Mouse (Mus musculus) forebrain, embryonic 15.5 days (tissue): ENCODE results near the gene Parvb. TPM values are rescaled to one million over a fixed set of nuclear protein-coding genes. Genes with fewer than 3 reads are reported as not detected.

Source experiments
- ATAC-seq: fragments of 200-750 bp; cut with Nextera tagmentation; replicated peaks from 2 replicates; pipeline ENCODE4 v1.8.0; 2017; ENCODE audit warnings: mild to moderate bottlenecking, moderate TSS enrichment, moderate library complexity
- H3K27ac ChIP-seq: fragments of 300-500 bp; sonication (generic); replicated peaks from 2 replicates; pipeline ENCODE4 v1.5.1; 2015; ENCODE audit warnings: mild to moderate bottlenecking, inconsistent platforms
- H3K27me3 ChIP-seq: fragments of 300-500 bp; sonication (generic); 2 replicates; pipeline ENCODE4 v1.6.1; 2015; ENCODE audit warnings: inconsistent platforms
- H3K36me3 ChIP-seq: fragments of 300-500 bp; sonication (generic); 2 replicates; pipeline ENCODE4 v1.6.1; 2015; ENCODE audit warnings: mild to moderate bottlenecking, inconsistent platforms
- H3K4me1 ChIP-seq: fragments of 300-500 bp; sonication (generic); 2 replicates; pipeline ENCODE4 v1.6.1; 2015; ENCODE audit warnings: inconsistent platforms
- H3K4me2 ChIP-seq: fragments of 300-500 bp; sonication (generic); replicated peaks from 2 replicates; pipeline ENCODE4 v1.6.1; 2015; ENCODE audit warnings: mild to moderate bottlenecking, inconsistent platforms
- H3K4me3 ChIP-seq: fragments of 300-500 bp; sonication (generic); 2 replicates; pipeline ENCODE4 v1.5.1; 2015; ENCODE audit warnings: mild to moderate bottlenecking, inconsistent platforms
- H3K9ac ChIP-seq: fragments of 300-500 bp; sonication (generic); replicated peaks from 2 replicates; pipeline ENCODE4 v1.6.1; 2015; ENCODE audit warnings: mild to moderate bottlenecking, inconsistent platforms
- H3K9me3 ChIP-seq: fragments of 300-500 bp; sonication (generic); 2 replicates; pipeline ENCODE4 v1.6.1; 2016; ENCODE audit warnings: inconsistent platforms
- WGBS: fragments of 180-500 bp; shearing (Covaris S2); methylation state at CpG from one replicate; pipeline ENCODE4 v1.1.7; 2015; ENCODE audit warnings: mixed read lengths; 5-methylcytosine and 5-hydroxymethylcytosine counted together
- polyA plus RNA-seq: library from polyadenylated mRNA; unstranded; fragments of >200 nt; fragmentation: Nextera tagmentation; extraction: Ambion mirVana; gene quantifications from 2 replicates; pipeline ENCODE4 v1.2.1, GENCODE M21; 2015

Parvb gene
- polyA plus RNA-seq, 1 experiment from 2014 or later: 3.8 TPM

DNA sequence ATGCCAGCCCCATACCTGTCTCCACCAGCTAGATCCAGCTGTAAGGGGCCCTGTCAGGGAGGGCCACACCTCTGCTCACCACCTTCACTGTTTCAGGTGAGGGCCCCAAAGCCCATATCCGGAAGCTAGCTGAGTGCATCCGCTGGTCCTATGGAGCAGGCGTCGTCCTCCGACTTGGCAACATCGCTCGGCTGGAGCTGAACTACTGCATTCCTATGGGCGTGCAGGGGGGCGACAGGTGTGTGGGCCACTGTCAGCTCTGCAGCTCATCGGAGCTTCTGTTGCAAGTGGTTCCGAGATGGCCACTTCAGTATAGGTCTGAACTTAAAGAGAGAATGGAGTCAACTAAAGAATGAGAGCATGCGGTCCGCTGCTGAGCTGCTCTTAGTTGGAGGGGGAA lies 20.9 kb upstream of the Parvb start:
- H3K27me3 ChIP-seq: no peaks in the 10 kb centered on the region
- no peaks in the 10 kb centered on the region for H3K9me3 ChIP-seq
- peaks cover 51% of the 10 kb centered on the region for H3K36me3 ChIP-seq
- H3K9ac ChIP-seq: no peak overlapping the region
- H3K27ac ChIP-seq: no peak overlapping the region
- ATAC-seq: no peak
- peaks cover 7% of the 10 kb centered on the region for H3K4me1 ChIP-seq
- H3K4me2 ChIP-seq: no peak overlapping the region
- 91% methylated on average over 13 of the region's 13 CpGs for WGBS
- H3K4me3 ChIP-seq: no peak overlapping the region

DNA sequence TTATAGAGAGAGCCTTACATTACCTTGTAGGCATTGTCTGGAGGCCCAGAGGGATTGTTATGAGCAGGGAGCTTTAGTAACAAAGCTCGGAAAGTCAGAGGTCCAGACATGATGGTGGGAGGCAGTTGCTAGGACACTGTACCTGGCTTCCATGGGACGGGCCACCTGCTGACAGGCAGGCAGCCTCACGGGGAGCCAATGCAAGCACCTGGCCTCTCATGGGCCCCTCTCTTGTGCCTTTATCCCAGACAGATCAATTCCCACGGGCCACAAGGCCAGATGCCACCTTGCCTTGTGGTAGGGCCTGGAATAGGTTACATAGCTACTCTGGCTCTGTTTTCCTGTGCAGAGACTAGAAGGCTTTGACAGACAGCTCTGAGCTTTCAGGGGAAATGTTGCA lies 20.3 kb upstream of the Parvb start:
- WGBS: 79% methylated on average over 4 of the region's 4 CpGs
- Histone ChIP-seq H3K4me2 (no peak overlapping the region), H3K27me3 (no peaks in the 10 kb centered on the region), H3K4me3 (no peak overlapping the region), H3K4me1 (peaks cover 7% of the 10 kb centered on the region), H3K9me3 (no peaks in the 10 kb centered on the region), H3K27ac (no peak overlapping the region), H3K9ac (no peak overlapping the region), H3K36me3 (peaks cover 45% of the 10 kb centered on the region)
- ATAC-seq: no peak

DNA sequence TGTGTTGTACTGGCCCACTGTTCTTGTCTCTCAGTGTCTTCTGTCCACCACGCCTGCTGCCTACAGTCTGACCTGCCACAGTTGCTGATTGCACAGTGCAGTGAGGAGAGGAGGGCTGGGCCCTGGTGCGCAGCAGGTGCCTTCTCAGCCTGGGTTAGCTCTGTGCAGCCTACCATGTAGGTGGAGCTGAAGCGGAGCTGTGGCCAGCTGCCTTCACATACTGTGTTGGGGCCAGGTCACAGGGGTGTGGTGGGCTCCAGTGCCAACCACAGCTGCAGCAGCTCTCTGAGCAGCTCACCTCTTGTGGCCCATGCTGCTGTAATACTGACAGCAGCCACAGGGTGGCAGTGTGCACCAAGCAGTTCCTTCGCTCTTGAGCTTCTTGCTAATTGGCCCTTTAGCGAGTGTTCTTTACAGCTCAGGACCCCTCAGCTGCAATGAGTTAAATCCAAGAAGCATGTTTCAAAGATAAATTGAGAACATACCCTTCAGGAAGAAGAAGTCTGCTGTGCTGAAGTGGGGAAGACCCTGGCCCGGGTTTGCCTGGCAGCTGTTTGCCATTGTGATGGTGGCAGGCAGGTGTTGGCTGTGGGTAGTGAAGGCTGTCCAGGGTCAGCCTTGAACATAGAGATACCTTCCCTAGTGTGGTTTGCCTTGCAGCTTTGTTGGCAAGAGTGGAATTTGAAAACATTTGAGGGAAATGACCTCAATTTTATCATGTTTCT lies 19.6 kb upstream of the Parvb start:
- peak; percentile 75 for ATAC-seq
- peaks cover 39% of the 10 kb centered on the region for H3K36me3 ChIP-seq
- no peaks in the 10 kb centered on the region for H3K9me3 ChIP-seq
- no peaks in the 10 kb centered on the region for H3K27me3 ChIP-seq
- H3K9ac ChIP-seq: no peak overlapping the region
- H3K27ac ChIP-seq: no peak overlapping the region
- WGBS: 45% methylated on average over 6 of the region's 6 CpGs
- H3K4me3 ChIP-seq: no peak overlapping the region
- H3K4me1 ChIP-seq: peaks cover 10% of the 10 kb centered on the region
- no peak overlapping the region for H3K4me2 ChIP-seq

DNA sequence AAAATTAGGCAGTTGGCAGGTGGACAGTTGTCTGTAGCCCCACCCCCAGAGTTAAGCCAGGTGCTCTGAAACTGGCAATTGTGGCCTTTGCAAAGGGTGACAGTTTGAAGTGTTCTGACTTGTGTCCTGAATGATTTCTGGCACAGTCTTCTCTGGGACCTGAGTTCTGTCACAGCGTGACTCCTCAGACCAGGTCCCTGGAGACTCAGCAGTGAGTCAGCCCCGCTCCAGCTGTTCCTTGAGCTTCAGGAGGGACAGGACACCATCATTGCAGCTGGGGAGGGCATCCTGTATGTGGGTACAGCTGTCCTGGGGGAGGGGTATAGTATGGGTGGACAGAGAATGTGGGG lies 19.1 kb upstream of the Parvb start:
- ATAC-seq: no peak
- WGBS: 94% methylated on average over 2 of the region's 2 CpGs
- H3K27me3 ChIP-seq: no peaks in the 10 kb centered on the region

DNA sequence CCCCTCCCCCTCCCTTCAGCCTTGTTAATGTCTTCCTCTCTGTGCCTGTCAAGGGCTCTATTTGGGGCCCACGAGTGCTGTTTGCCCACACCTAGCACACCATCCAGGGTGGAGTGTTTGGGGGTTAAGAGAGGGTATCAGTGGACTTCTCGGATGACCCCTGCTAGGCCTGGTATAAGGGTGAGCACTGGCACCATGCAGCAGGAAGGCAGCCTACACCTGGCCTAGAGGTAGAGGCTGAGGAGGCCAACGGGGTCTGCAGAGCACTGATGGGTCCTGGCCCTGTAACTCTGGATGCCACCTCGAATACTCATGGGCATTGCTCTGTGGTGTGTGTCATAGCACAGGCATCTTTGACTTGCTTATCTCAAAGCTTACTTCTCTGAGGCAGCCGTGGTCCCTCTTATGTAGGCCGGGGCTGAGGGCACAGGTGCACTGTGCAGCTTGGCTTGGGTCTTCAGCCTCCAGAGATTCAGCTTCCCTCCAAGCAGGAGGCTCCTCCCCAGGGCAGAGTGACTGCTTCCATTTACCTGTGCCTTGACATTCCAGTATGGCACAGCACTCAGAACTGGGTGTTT lies 18.6 kb upstream of the Parvb start:
- peaks cover 15% of the 10 kb centered on the region for H3K4me1 ChIP-seq
- no peaks in the 10 kb centered on the region for H3K9me3 ChIP-seq
- no peak overlapping the region for H3K9ac ChIP-seq
- H3K4me3 ChIP-seq: no peak overlapping the region
- peaks cover 32% of the 10 kb centered on the region for H3K36me3 ChIP-seq
- ATAC-seq: no peak
- H3K4me2 ChIP-seq: no peak overlapping the region
- H3K27ac ChIP-seq: no peak overlapping the region
- 91% methylated on average over 6 of the region's 6 CpGs for WGBS
- no peaks in the 10 kb centered on the region for H3K27me3 ChIP-seq

More for the DNA sequence above, 19.1 kb upstream of the Parvb start:
- no peak overlapping the region for H3K9ac ChIP-seq
- no peaks in the 10 kb centered on the region for H3K9me3 ChIP-seq
- H3K4me2 ChIP-seq: no peak overlapping the region
- no peak overlapping the region for H3K27ac ChIP-seq
- H3K36me3 ChIP-seq: peaks cover 35% of the 10 kb centered on the region
- H3K4me3 ChIP-seq: no peak overlapping the region
- peaks cover 10% of the 10 kb centered on the region for H3K4me1 ChIP-seq

DNA sequence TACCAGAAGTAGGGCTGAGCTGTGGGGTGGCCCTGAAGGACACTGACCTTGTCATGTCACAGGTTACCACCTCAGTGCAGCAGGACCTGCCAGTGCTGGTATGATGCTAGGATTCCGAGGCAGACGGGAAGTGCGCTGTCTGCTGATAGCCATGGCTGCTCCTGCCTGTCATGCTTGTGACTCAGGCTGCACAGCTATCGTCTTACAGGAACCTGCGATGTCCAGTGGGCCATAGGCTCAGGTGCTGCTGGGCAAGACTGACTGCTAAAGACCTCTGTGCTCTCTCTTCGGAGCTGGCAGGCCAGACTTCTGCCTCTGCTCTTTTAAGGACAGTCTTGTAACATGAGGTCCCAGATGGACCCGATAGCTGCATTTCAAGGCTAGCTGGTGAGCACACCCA lies 17.4 kb upstream of the Parvb start:
- H3K36me3 ChIP-seq: peaks cover 25% of the 10 kb centered on the region
- peaks cover 26% of the 10 kb centered on the region for H3K4me1 ChIP-seq
- H3K4me3 ChIP-seq: no peak overlapping the region
- H3K4me2 ChIP-seq: no peak overlapping the region
- no peak for ATAC-seq
- H3K9me3 ChIP-seq: no peaks in the 10 kb centered on the region
- WGBS: 92% methylated on average over 7 of the region's 7 CpGs
- H3K9ac ChIP-seq: no peak overlapping the region
- no peak overlapping the region for H3K27ac ChIP-seq
- no peaks in the 10 kb centered on the region for H3K27me3 ChIP-seq

DNA sequence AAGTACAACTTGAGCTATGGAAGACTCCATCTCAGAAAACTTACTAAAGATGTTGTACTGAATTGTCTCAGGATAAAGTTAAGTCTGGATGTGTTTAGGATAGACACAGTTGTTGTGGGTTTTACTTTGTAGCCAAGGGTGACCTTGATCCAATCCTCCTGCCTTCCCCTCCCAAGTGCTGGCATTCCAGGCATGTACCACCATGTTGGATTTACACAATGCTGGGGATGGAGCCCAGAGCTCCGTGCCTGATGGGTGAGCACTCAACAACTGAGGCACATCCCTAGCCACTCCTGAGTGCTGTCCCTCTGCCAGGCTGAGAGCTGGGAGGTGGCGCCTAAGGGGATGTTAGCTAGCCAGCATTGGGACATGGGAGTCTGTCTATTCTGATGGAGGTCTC lies 16.6 kb upstream of the Parvb start:
- Histone ChIP-seq H3K27me3 (no peaks in the 10 kb centered on the region), H3K9me3 (no peaks in the 10 kb centered on the region), H3K36me3 (peaks cover 18% of the 10 kb centered on the region), H3K4me2 (no peak overlapping the region), H3K4me1 (peaks cover 26% of the 10 kb centered on the region), H3K9ac (no peak overlapping the region), H3K4me3 (no peak overlapping the region), H3K27ac (no peak overlapping the region)
- ATAC-seq: no peak
- WGBS: 87% methylated on average over 2 of the region's 2 CpGs

DNA sequence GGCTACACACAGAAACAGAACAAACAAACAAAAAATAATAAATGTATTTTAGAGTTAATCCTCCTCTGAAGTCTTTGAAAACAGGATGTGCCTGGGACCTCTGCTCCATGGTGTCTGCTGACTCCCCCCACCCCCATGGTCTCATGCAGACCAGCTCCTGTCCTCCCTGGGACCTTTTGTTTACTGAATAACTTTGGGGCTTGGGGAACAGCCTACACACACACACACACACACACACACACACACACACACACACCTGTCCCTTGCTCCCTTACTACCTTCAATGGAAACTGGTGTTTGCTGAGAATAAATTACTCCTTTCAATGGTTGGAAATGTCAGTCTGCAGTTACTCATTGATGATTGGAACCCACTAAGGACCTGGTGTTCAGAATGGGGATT lies 15.8 kb upstream of the Parvb start:
- H3K36me3 ChIP-seq: peaks cover 13% of the 10 kb centered on the region
- no peaks in the 10 kb centered on the region for H3K9me3 ChIP-seq
- H3K9ac ChIP-seq: no peak overlapping the region
- no peak overlapping the region for H3K4me3 ChIP-seq
- no peaks in the 10 kb centered on the region for H3K27me3 ChIP-seq
- H3K27ac ChIP-seq: no peak overlapping the region
- no peak overlapping the region for H3K4me2 ChIP-seq
- no peak for ATAC-seq
- H3K4me1 ChIP-seq: peaks cover 26% of the 10 kb centered on the region

DNA sequence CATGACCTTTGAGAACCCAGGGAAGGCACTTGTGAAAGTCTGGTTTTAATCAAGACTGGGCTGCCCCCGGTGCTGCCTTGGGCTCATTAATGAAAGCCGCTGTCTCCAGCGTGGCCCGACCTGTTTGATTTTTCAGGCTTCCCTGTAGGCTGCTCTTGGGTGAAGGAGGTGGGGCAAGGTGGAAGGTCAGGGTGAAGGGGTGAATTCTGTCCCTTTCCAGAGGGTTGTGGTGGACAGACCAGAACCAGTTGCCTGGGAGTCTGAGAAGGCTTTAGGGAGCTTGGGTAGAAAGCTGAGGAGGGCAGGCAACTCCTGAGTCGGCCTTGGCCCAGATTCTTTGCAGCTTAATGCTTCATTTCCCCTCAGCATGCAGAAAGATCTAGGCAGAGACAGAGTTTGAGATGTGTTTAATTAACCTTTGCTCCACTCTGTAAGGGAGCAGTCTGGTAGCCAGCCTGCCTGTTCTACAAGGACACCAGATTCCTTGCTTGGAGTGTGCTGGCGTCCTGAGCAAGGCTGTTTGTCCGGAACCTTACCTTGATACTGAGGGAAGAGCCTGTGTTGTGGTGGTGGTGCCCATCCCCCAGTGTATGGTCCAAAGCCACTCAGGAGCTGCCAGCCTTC lies 15.3 kb upstream of the Parvb start:
- no peak overlapping the region for H3K4me2 ChIP-seq
- WGBS: 49% methylated on average over 7 of the region's 7 CpGs
- H3K36me3 ChIP-seq: peaks cover 8% of the 10 kb centered on the region
- no peak overlapping the region for H3K27ac ChIP-seq
- ATAC-seq: no peak
- no peaks in the 10 kb centered on the region for H3K9me3 ChIP-seq
- no peak overlapping the region for H3K9ac ChIP-seq
- peaks cover 28% of the 10 kb centered on the region for H3K4me1 ChIP-seq
- no peaks in the 10 kb centered on the region for H3K27me3 ChIP-seq
- no peak overlapping the region for H3K4me3 ChIP-seq

DNA sequence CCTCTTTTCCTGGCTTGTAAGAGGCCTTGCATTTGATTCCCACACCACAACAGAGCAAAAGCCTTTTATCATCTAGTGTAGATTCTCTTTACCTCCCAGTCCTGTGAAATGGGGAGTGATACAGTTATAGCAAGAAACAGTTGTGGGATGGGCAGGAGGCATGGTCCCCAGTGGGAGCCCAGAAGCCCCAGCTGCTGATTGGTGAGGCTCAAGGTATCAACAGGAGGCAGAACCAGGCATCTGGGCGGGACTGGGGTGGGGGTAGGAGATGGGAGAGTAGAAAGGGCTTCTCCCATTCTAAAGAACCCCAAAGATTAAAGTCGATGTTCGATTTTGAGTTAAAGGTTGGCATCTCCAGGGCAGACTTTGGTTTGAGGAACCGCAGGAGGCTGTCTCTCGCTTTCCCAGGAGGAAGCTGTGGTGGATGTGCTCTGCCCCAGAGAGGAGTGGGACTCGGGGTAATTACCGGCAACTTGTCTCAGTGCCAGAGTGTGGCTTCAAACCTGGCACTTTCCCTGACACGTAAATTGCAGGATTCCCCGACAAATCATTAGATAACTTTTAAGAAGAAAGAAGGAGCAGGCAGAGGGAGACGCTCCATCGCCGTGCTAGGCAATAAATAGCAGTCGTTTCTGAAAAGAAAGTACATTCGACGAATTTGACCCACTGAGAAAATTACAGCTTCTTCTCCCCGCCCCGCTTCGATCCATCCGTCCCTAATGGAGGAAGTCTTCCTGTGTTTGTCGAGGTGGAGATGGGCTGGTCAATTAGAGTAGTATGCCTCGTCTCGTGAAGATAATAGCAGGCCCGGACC lies 13.7 kb upstream of the Parvb start:
- Histone ChIP-seq H3K9me3 (no peaks in the 10 kb centered on the region), H3K27me3 (no peaks in the 10 kb centered on the region), H3K4me2 (no peak overlapping the region), H3K4me1 (peaks cover 24% of the 10 kb centered on the region), H3K27ac (no peak overlapping the region; the same call in 1 of the 2 replicates), H3K36me3 (peaks cover 8% of the 10 kb centered on the region), H3K4me3 (no peak overlapping the region), H3K9ac (no peak overlapping the region)
- ATAC-seq: 0 out of 2 replicates have a peak, but pooled peaks have one; percentile 28
- 33% methylated on average over 23 of the region's 23 CpGs for WGBS

DNA sequence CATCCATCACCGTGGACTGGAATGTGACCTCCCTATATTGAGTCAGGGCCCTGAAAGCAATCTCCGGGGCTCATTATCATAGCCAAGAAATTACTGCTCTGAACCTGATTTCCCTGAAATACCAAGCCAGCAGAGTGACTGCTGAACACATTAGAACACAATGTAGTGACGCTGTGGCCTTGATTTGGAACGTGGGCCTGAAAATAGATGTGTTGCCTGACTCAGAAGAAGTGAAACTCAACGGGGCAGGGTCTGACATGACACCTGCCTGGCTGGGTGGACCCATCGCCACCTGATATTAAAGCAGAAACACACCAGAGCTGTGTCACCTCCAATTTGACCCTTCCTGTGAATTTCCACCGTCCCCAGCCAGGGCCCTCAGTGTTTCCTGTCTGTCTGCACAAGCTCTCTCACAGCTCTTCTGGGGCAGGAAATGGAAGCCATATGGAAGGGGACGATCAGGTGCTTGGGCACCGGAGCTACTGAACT lies 13.0 kb upstream of the Parvb start:
- no peaks in the 10 kb centered on the region for H3K27me3 ChIP-seq
- no peak overlapping the region for H3K4me2 ChIP-seq
- 51% methylated on average over 9 of the region's 9 CpGs for WGBS
- H3K9me3 ChIP-seq: no peaks in the 10 kb centered on the region
- peak overlapping the region; percentile 24; the same call in 1 of the 2 replicates for H3K27ac ChIP-seq
- peaks cover 26% of the 10 kb centered on the region for H3K4me1 ChIP-seq
- no peak for ATAC-seq
- peaks cover 8% of the 10 kb centered on the region for H3K36me3 ChIP-seq
- no peak overlapping the region for H3K9ac ChIP-seq
- H3K4me3 ChIP-seq: no peak overlapping the region

DNA sequence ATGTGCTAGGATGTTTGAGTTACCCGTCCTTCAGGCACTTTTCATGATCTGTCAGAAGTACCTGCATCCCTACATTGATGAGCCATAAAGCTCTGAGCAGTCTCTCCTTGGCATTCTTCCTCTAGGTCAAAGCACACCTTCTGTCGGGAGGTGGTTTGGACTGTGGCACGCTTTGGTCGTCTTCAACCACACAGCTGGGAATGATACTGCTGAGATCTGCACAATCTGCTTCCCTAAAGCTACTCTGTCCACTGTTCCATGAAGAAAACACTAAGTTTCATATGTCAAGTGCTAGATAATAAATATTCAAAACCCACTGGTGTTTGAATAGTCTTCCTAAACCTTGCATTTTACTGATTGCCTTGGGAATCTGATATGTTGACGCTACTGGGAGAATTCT lies 10.3 kb upstream of the Parvb start:
- H3K4me3 ChIP-seq: no peak overlapping the region
- peaks cover 39% of the 10 kb centered on the region for H3K4me1 ChIP-seq
- no peak overlapping the region for H3K27ac ChIP-seq
- H3K27me3 ChIP-seq: no peaks in the 10 kb centered on the region
- no peaks in the 10 kb centered on the region for H3K36me3 ChIP-seq
- no peaks in the 10 kb centered on the region for H3K9me3 ChIP-seq
- H3K4me2 ChIP-seq: no peak overlapping the region
- H3K9ac ChIP-seq: no peak overlapping the region
- ATAC-seq: no peak
- 75% methylated on average over 5 of the region's 5 CpGs for WGBS
